Mouse (Mus musculus): ENCODE data around the gene Metrn.

The Metrn gene

DNA sequence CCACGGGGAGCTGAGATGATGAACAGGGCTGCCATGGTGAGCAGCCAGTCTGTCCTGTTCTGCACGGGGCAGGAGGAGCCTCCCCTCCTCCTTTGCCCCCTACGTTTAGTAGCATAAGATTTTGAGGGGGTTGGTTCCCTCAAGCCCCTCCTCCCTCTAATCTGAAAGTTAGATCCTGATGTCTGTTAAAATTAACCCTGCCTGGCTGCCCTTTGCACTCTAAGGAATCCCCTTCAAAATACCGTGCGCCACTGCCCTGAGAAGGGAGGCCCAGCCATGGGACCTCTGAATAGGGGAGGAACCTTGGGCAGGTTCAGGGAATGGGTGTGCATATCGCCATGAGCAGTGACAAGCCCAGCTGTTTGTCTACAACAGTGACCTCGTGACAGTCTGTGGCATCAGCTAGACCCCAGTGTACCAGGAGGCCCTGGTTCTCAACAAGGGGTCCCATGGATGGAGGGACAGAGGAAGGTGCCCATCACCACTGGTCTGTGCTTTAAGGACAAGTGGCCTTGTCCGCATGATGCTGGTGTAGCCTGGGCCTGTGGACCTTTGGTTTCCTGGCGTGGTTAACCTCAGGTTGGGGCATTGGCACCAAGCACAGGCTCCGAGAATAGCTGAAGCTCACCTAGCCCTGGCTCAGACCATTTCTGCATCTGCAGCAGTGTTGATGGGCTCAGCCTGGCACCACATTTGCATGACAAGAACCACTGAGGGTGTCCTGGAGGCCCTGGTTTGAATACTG lies 21.4 kb downstream of the Metrn start:
- DNase-seq (ENCODE audit: low spot score in 2 of 2), result no peak

DNA sequence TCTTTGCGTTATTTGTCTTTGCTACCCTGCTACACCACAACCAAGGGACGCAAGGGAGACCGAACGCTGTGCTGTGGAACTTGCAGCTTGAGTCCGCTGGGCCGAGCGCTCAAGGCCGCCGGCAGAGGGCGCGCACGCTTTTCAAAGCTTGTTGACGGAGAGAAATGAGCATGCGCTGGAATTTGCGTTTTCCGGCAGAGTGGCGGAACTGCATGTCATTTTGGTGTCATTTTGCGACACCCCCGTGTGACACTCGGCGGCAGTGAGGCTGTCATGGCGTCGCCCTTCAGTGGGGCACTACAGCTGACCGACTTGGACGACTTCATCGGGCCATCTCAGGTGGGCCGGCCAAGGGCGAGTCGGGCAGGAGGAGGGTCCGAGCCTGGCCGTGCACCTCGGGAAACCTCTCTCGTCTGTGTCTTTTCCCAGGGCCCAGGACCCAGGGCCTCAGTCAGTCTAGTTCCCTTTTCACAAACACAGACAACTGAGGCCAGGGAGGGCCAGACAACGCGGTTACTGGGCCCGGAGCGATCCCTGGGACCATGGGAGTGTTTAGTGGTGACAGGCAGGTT lies 23.3 kb downstream of the Metrn start, which contains the start of gene Narfl:
Gene Narfl (plus strand): TSS at position 228 of the 572 bp plus-strand sequence.
- peak; percentile 99 for DNase-seq (ENCODE audit: low spot score in 2 of 2)

DNA sequence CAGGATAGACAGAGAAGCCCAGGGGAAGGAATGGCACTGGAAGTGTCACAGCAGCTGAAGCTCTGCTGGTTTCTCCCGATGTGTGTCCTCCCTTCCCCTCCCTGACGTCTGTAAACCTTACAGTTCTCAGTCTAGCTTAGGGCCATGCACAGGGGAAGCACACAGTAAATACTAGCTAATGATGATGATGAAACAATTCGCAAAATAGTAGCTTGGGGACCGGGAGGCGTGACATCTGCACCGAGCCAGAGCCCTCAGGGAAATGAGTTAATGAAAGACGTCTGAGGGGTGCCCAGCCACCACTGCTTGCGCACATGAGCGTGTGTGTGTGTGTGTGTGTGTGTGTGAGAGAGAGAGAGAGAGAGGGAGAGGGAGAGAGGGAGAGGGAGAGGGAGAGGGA lies 27.6 kb downstream of the Metrn start:
- no peak for DNase-seq (ENCODE audit: low spot score in 2 of 2)

DNA sequence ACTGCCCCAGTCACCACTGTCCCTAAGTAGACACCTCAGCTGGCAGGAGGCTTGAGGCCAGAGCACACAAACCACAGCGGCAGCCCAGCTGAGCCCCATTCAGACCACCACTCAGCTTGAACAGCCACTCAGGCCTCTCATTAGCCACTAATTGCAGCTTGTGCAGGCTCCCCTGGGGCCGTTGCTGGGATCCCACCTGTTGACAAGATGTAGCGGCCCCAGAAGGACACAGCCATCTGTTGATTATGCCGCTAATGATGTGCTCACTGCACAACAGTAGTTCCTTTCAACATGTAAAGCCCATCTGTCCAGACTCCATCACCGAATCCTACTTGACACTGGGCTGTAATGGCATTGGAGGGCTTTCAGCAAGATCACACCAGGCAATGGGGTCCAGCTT lies 31.1 kb downstream of the Metrn start:
- no peak for DNase-seq (ENCODE audit: low spot score in 2 of 2)

DNA sequence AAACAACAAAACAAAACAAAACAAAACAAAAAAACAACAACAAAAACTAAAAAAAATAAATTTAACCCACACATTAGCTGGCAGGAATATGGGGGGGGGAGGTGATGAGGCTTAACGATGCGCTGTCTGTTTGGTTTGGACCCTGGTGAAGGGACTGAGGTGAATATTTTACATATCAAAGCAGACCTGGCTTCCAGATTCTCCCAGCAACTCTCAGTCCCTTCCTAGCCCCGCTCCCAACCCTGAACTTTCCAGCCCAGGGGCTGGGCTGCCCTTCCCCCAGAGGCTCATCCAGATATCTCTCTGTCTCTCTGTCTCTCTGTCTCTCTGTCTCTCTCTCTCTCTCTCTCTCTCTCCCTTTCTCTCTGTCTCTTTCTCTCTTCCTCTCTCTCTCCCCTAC lies 34.3 kb downstream of the Metrn start:
- DNase-seq (ENCODE audit: low spot score in 2 of 2), result no peak

DNA sequence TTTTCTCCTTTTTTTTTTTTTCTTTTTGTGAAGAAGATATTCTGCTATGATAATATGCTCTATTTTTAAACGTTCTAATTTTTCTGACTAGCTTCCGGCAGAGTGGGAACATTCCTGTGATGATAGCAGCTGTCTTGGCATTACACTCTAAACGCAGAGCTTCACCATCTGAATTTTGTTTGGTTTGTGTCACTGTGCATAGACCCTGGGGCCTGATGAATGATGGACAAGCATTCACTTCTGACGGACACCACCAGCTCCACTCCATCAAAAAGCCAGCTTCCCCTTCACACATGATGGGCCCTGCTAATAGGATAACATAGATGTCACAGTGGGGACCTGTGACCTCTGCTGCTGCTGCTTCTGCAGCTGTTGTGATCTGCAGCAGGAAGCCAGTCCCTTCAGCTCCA lies 35.4 kb downstream of the Metrn start:
- DNase-seq (ENCODE audit: low spot score in 2 of 2), result peak; percentile 31 to 71

DNA sequence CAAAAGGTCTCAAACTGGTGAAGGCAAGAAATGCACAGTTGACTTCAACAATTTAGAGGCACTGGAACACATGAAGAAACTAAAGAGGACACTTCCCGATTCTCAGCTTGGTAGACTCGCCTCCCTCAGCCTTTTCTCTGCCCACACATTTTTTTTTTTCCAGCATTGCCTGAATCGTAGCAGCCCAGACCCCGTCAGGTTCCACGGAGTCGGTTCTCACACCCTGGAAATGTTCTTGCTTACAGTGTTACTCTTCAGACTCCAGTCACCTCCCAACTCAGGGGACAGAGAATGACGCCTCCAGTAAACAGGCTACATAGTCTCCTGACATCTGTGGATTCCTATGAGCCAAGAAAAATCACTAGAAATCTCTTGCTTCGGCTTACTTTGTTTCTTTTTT lies 36.8 kb downstream of the Metrn start:
- DNase-seq (ENCODE audit: low spot score in 2 of 2), result peak; percentile 36 to 46

DNA sequence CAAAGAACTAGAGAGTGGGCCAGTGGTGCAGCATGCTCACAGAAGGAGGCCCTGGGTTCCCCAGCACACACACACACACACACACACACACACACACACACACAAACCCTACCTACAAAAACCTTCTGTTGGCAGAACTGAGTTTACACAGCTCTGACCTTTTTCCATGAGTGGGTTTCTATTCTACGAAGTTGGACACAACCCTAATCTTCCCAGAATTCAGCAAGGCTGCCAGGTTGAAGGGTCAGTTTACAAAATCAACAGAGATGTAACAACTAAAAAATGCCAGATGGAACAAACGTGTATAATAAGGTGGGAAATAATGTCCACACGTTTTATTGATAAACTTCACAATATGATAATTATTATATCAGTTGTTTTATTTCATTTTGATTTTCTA lies 39.2 kb downstream of the Metrn start:
- no peak for DNase-seq (ENCODE audit: low spot score in 2 of 2)

DNA sequence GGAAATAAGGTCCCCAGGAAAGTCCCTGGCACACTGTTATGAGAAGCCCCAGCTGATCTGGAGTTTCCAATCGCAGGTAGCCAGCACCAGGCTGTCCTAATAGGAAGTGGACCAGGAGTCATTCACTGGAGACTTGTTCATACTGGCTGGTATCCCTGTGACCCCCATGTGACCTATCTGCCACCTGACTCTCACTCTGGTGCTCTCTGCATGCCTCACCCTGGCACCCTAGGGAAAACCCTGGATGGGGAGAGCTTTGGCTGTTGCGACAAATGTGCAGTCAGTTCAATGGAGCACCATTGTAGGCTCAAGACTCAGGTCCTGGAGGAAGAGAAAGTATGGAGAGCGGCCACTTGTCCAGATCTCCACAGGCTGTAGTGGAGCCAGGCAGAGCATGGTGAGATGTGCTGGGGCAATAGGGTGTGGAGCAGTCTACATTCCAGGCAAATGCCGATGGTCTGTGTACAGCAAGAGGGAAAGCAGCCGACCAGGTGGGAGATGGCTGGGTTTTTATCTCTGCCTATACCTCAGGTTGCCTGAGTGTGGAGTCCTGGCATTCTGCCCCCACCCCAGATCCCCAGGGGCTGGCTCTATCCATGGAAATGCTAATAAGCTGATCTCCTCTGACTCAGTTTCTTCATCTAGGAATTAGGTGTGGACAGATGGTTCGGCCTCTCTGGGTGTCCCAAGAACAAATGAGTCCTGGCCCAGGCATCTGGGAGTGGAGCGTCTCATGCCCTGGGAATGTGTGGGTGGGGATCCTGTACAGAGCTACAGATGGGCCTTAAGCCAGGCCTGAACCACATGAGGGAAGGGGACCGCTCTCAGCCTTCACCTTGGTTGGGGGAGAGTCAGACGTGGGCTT lies 40.3 kb downstream of the Metrn start:
- no peak for DNase-seq (ENCODE audit: low spot score in 2 of 2)

DNA sequence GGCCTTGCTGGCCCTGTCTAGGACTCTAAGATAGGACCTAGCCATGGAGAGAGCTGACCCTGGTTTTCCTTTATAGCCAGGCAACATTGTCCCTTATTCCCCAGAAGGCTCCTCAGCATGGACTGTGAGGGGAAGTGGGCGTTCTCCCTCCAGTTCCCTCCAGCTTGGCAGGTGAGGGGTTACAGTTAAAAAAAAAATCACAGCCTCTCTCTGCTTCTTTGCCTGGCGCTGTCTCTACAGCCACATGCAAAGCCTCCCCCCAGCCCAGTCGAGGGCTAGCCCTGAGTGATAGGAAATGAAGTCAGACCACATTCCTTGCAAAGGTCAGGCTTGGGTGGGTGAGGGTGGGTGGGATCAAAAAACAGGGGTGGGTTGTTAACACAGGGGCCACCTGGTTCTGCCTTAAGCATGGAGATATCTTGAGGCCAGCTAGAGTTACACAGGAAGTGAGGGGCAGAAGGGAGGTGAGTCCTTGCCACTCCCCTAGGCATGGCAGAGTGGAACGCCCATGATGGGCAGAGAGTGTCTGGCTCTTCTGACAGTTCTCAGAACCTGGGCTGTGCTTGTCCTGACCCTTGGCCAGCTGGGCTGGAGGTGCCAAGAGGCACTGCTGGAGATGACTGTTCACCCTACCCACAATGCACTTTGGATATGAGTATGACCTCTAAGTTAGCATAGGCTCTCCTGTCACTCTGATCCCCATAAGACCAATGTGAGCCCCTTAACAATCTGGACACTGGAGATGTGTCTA lies 41.1 kb downstream of the Metrn start:
- no peak for DNase-seq (ENCODE audit: low spot score in 2 of 2)

DNA sequence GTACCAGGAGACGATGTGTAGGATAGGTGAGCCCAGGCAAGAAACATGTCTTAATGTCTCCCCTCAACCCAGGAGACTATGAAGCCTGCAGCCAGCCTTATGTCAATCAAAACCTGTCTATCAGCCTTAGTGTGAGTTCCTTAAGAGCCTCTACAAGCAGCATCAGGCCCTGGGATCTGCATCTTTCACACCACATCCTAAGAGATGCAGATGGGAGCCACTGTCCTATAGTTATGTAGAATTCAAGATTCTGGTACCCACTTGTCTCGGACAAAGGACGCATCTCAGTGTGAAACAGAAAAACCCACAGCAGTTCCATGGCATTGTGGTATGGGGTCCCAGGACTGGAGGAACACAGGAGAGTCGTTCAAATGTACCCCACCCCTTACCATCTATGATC lies 41.9 kb downstream of the Metrn start:
- DNase-seq (ENCODE audit: low spot score in 2 of 2), result no peak

DNA sequence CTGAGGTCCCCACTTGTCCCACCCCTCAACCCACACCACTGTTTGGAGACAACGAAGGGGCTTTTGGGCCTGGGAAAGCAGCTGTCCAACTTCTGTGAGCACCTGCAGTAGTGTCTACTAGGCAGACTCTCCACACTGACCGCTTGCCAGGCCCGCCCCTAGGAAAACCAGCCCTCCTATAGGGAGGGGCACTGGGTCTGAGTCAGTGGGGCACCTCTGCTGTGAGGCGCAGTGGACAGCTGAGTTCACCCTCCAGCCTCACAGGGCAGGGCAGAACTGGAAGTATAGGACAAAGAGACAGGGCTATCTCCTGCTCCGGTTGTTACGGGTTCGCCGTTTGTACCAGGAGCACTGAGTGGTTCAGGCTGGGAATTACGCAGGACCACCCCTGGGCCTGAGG lies 42.7 kb downstream of the Metrn start, which contains the start of gene Msln:
Gene Msln (minus strand): TSS at position 138 of the 400 bp plus-strand sequence.
- no peak for DNase-seq (ENCODE audit: low spot score in 2 of 2)

DNA sequence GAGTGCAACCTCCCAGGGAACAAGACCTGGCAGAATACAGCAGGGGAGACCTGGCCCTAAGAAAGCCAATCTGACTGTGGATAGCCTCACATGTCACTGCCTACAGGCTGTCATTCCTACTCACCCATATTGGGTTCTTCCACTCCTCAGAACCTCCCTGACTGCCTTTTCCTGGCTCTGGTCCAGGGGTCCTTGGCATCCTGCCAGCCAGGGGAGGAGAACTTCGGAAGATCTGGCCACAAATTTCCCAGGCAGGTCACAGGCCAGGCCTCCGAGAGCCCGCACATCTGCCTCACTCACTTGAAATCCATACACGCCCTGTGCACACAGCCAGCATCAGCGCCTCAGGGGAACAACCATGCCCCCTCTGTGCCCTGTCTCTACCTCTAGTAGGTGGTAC lies 45.5 kb downstream of the Metrn start:
- peak in 1 of 2 experiments; percentile 21 for DNase-seq (ENCODE audit: low spot score in 2 of 2)

DNA sequence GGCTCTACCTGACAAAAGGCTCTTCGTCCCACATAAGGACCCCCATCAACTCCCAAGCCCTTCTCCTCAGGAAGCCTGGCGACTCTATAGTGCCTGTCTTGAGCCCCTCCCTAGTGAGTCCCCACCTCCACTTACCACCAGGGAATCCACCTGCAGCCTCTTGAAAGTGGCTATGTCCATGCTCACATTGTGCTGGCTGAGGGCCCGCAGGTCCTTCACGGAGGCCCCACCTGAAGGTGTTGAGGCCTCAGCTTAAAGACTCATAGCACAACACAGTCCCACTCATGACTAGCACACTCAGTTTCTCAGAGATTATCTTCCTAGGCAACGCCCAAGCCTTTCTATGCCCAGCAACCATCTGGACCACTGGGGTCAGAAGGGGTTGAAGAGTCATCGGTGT lies 47.6 kb downstream of the Metrn start:
- no peak for DNase-seq (ENCODE audit: low spot score in 2 of 2)

DNA sequence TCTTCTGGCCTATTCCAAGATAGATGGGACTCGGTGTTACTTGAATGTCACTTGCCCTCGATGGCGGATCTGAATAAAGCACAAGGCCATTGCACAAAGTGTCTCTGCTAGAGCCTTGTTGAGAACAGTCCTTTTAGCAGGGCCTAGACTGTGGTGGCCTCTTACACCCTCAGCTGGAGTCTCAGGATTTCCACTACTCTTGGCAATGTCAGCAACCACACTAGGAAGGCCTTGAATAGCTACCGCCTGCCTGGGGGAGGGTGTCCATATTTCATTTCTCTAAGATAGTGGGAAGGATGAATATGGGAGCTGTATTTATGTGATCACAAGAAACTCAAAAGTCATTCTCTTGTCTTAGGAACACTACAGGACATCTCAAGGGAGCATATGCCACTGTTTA lies 48.7 kb downstream of the Metrn start:
- DNase-seq (ENCODE audit: low spot score in 2 of 2), result no peak

DNA sequence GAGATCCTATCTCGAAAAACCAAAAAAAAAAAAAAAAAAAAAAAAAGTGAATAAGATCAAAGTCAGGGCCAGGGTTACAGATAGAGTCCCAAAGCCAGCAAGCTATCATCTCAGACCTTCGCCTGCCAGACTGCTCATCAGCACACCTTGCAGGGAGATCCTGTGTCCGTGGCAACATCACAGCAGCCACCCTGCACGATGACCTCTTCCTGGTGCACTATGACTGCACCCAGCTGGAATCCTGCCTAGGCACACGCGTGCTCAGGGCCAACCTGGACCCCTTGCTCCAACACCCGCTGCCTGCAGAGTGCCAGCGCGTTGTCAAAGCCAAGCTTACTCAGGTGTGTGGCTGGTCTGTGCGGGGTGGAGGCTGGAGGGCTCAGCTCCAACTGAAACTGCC lies 52.6 kb downstream of the Metrn start:
- DNase-seq (ENCODE audit: low spot score in 2 of 2), result no peak

DNA sequence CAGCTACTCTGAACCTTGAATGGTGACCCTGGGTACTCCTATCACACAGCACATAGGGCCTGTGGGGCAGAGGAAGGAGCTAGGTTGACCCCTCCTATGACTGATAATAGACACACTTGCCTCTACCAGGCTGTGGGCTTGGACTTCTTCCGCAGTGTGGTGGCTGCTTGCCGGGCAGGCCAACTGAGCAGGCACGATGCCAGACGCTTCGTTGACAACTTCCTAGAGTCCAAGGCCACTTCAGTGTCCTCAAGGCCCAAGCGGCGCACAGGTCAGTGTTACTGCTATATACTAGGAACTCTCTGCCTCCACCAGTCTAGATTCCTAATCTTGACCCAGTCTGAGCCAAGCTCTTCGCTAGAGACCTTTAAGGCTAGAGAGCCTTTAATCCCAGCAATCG lies 53.1 kb downstream of the Metrn start:
- no peak for DNase-seq (ENCODE audit: low spot score in 2 of 2)
